Mouse (Mus musculus): ENCODE measurements around the gene Vmn1r47.
"Not testable (repeated sequence)": the region's sequence is repeated elsewhere in the genome, so short reads cannot be mapped to it uniquely, and the experiment has no call there.

Gene Vmn1r47

DNA sequence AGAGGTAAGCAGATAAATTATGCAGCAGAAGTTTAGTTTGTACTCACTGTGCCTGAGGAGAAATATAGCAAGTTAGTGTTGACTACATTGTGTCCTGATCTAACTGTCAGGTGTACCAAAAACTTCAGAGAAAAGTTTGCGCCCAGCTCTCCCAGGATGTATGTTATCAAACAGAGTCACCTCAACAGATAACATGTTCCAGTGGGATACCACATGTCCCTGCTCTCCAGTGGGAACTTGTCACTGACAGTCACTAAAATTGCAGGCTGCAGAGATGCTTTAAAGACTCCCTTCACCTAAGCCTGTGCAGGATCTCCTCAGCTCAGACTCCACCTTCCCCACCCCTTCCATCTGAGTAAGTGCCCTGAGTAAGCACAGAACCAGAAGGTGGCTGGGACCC is at the start of gene Vmn1r47:
Gene Vmn1r47, plus strand, starts transcription at position 301 of the 400 bp plus-strand sequence.
- in situ Hi-C loops (cut with MboI, MseI) = not testable (repeated sequence)

DNA sequence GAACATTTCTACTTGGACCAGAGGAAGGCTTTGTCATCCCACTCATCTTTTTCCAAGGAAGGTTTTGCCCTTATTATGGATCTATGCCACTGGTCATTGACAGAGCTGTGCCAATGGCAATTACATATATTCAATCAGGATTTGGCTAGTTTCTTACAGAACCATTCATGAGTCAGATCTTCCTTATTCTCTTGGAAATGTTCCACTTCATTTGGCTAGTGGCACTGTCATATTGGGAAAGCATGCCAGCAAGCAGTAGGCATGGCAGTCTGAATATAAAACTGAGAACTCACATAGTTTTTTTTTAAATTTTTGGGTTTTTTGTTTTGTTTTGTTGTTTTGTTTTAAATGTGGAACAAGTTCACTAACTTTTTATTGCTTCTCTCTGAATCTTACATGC is 49.6 kb upstream of the Vmn1r47 start:
- in situ Hi-C loops (cut with MboI, MseI) = no loop called here

DNA sequence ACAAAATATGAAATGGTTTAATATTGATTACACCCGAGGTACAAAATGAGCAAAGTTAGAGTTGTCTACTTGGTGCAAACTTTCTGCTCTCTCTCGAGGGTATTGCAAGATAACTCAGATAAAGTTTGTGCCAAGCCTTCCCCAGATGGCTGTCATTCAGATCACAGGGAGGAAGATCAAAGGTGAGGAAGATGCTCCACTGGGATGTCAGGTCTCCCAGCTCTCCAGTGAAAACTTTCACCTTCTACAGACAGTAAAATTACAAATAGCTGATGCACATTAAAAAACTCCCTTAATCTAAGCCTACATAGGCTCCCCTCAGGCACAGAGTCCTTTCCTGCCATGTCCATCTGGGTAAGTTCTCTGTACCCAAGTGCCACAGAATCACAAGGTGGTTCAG is 46.9 kb upstream of the Vmn1r47 start, which contains the start of gene Vmn1r46:
Gene Vmn1r46, plus strand, starts transcription at position 301 of the 400 bp plus-strand sequence.
- in situ Hi-C loops (cut with MboI, MseI) = no loop called here

DNA sequence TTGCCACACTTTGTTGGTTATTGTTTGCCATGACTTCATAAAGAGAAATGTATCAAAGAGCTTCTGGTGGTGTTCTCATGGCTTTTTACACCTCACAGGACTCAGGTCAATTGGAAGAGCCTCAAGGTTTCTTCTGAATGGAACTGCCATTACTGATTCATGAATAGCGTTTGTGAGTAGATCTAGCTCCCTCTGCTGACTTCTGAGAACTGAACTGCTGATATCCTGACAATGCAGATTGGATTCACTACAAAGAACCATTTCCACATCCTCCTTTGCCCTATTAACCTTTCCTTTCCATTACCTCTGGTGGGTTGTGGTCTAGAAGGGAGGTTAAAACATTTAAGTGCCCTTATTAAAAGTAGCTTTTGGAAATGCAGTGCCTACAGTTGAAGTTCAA is 30.0 kb upstream of the Vmn1r47 start:
- in situ Hi-C loops (cut with MboI, MseI) = no loop called here

DNA sequence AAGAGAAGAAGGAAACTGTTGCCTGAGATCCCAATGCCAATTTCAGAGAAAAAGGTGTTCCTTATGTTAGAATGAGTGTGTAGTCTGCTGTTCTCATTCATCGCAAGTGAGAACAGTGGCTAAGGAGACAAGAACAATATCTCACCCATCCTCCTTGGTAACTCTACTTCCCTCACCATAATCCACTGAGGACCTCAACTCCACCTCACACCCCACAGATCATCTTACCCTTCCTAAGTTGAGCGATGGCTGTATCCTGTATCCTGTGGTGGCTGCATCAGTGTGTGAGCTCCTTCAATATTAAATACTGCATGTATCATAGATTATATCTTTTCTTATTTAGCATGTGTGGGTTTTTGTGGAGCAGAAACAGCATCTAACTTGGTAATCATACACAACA is 20.8 kb downstream of the Vmn1r47 start, which contains the start of gene Vmn1r48:
Gene Vmn1r48, minus strand, starts transcription at position 101 of the 400 bp plus-strand sequence.
- in situ Hi-C loops (cut with MboI, MseI) = not testable (repeated sequence)

Data from T-helper 2 cell (primary cell).